Mouse (Mus musculus) cerebral cortex, adult 2 months (tissue): Measurements from ENCODE around the gene Luzp2.

Experiments
- WGBS: fragments of 180-500 bp; shearing (Covaris S2); methylation state at CpG from one replicate; pipeline ENCODE4 v1.1.7; 2018; 5-methylcytosine and 5-hydroxymethylcytosine counted together

Luzp2 gene

GRCm38 (mm10) chr7:55188927-55189326, 353.6 kb downstream of the Luzp2 start:
- 76% methylated on average over 10 of the region's 10 CpGs for WGBS

- WGBS: 21% methylated on average over 2 of the region's 2 CpGs
Measured at GRCm38 (mm10) chr7:55189496-55189895, 354.2 kb downstream of the Luzp2 start.

GRCm38 (mm10) chr7:55190655-55191054, 355.4 kb downstream of the Luzp2 start:
- 77% methylated on average over 3 of the region's 3 CpGs for WGBS

- WGBS: 46% methylated on average over 2 of the region's 2 CpGs
Measured at GRCm38 (mm10) chr7:55198806-55199205, 363.5 kb downstream of the Luzp2 start.

GRCm38 (mm10) chr7:55222997-55223396, 387.7 kb downstream of the Luzp2 start:
- WGBS: 48% methylated on average over 2 of the region's 2 CpGs
